Mouse (Mus musculus): ENCODE data around the gene Efnb3. TPM values are rescaled to one million over a fixed set of nuclear protein-coding genes. Genes with fewer than 3 reads are reported as not detected.

The Efnb3 gene
- polyA plus RNA-seq, 1 experiment, result 3.9 TPM

GRCm38 (mm10) chr11:69585718-69586325 is 25.8 kb upstream of the Efnb3 start:
- Histone ChIP-seq H3K27ac (ENCODE audit: insufficient read depth, low read length) (peak overlapping the region; percentile 14; the same call in 1 of the 2 replicates), H3K36me3 (ENCODE audit: control insufficient read depth, insufficient read depth, low read length, poor library complexity, severe bottlenecking) (peaks cover 45% of the 10 kb centered on the region)

GRCm38 (mm10) chr11:69584937-69585336 is 24.9 kb upstream of the Efnb3 start:
- peaks cover 37% of the 10 kb centered on the region for H3K36me3 ChIP-seq (ENCODE audit: control insufficient read depth, insufficient read depth, low read length, poor library complexity, severe bottlenecking)

More at GRCm38 (mm10) chr11:69585718-69586325, 25.8 kb upstream of the Efnb3 start:
- Histone ChIP-seq H3K9me3 (replicated peaks; ENCODE audit: control insufficient read depth, insufficient read depth, low read length, poor library complexity, severe bottlenecking) (no peaks in the 10 kb centered on the region), H3K9ac (ENCODE audit: low read depth, poor library complexity, severe bottlenecking) (no peak overlapping the region), H3K27me3 (ENCODE audit: control insufficient read depth, insufficient read depth, low read length, poor library complexity, severe bottlenecking) (no peaks in the 10 kb centered on the region), H3K4me3 (ENCODE audit: low read depth, low read length) (no peak overlapping the region), H3K4me1 (ENCODE audit: control insufficient read depth, insufficient read depth, low read length) (peaks cover 2% of the 10 kb centered on the region)
- TF ChIP-seq EP300 (IDR thresholded peaks at IDR 0.05; ENCODE audit: insufficient read depth, low read depth, low read length) (no peak), CTCF (IDR thresholded peaks at IDR 0.05; ENCODE audit: low read depth, low read length) (no peak), POLR2A (IDR thresholded peaks at IDR 0.05; ENCODE audit: insufficient read depth, low read length) (no peak)

GRCm38 (mm10) chr11:69584008-69584407 is 24.0 kb upstream of the Efnb3 start:
- H3K9ac ChIP-seq (ENCODE audit: low read depth, poor library complexity, severe bottlenecking), result peak overlapping the region; percentile 46

More at GRCm38 (mm10) chr11:69584937-69585336, 24.9 kb upstream of the Efnb3 start:
- H3K9ac ChIP-seq (ENCODE audit: low read depth, poor library complexity, severe bottlenecking), result peak overlapping the region; percentile 46; the same call in 1 of the 2 replicates
- no peak overlapping the region for H3K4me3 ChIP-seq (ENCODE audit: low read depth, low read length)
- 0 out of 2 replicates have a peak overlapping the region, but pooled peaks have one; percentile 15 for H3K27ac ChIP-seq (ENCODE audit: insufficient read depth, low read length)
- TF ChIP-seq POLR2A (IDR thresholded peaks at IDR 0.05; ENCODE audit: insufficient read depth, low read length), result no peak
- TF ChIP-seq CTCF (IDR thresholded peaks at IDR 0.05; ENCODE audit: low read depth, low read length), result no peak
- TF ChIP-seq EP300 (IDR thresholded peaks at IDR 0.05; ENCODE audit: insufficient read depth, low read depth, low read length), result no peak
- H3K9me3 ChIP-seq (replicated peaks; ENCODE audit: control insufficient read depth, insufficient read depth, low read length, poor library complexity, severe bottlenecking), result no peaks in the 10 kb centered on the region
- peaks cover 2% of the 10 kb centered on the region for H3K4me1 ChIP-seq (ENCODE audit: control insufficient read depth, insufficient read depth, low read length)
- no peaks in the 10 kb centered on the region for H3K27me3 ChIP-seq (ENCODE audit: control insufficient read depth, insufficient read depth, low read length, poor library complexity, severe bottlenecking)

GRCm38 (mm10) chr11:69582230-69582805 is 22.3 kb upstream of the Efnb3 start:
- Histone ChIP-seq H3K27ac (ENCODE audit: insufficient read depth, low read length) (peak overlapping the region; percentile 99), H3K36me3 (ENCODE audit: control insufficient read depth, insufficient read depth, low read length, poor library complexity, severe bottlenecking) (peaks cover 15% of the 10 kb centered on the region), H3K4me1 (ENCODE audit: control insufficient read depth, insufficient read depth, low read length) (peaks cover 2% of the 10 kb centered on the region), H3K27me3 (ENCODE audit: control insufficient read depth, insufficient read depth, low read length, poor library complexity, severe bottlenecking) (no peaks in the 10 kb centered on the region), H3K9me3 (replicated peaks; ENCODE audit: control insufficient read depth, insufficient read depth, low read length, poor library complexity, severe bottlenecking) (no peaks in the 10 kb centered on the region), H3K9ac (ENCODE audit: low read depth, poor library complexity, severe bottlenecking) (peak overlapping the region; percentile 45), H3K4me3 (ENCODE audit: low read depth, low read length) (peak overlapping the region; percentile 59)
- TF ChIP-seq CTCF (IDR thresholded peaks at IDR 0.05; ENCODE audit: low read depth, low read length) (no peak), EP300 (IDR thresholded peaks at IDR 0.05; ENCODE audit: insufficient read depth, low read depth, low read length) (0 out of 2 replicates have a peak, but pooled peaks have one; percentile 28), POLR2A (IDR thresholded peaks at IDR 0.05; ENCODE audit: insufficient read depth, low read length) (no peak)

More at GRCm38 (mm10) chr11:69584008-69584407, 24.0 kb upstream of the Efnb3 start:
- TF ChIP-seq CTCF (IDR thresholded peaks at IDR 0.05; ENCODE audit: low read depth, low read length), result no peak
- TF ChIP-seq POLR2A (IDR thresholded peaks at IDR 0.05; ENCODE audit: insufficient read depth, low read length), result no peak
- no peak for TF ChIP-seq EP300 (IDR thresholded peaks at IDR 0.05; ENCODE audit: insufficient read depth, low read depth, low read length)
- H3K36me3 ChIP-seq (ENCODE audit: control insufficient read depth, insufficient read depth, low read length, poor library complexity, severe bottlenecking), result peaks cover 27% of the 10 kb centered on the region
- peaks cover 2% of the 10 kb centered on the region for H3K4me1 ChIP-seq (ENCODE audit: control insufficient read depth, insufficient read depth, low read length)
- H3K27ac ChIP-seq (ENCODE audit: insufficient read depth, low read length), result peak overlapping the region; percentile 15
- no peaks in the 10 kb centered on the region for H3K9me3 ChIP-seq (replicated peaks; ENCODE audit: control insufficient read depth, insufficient read depth, low read length, poor library complexity, severe bottlenecking)
- no peaks in the 10 kb centered on the region for H3K27me3 ChIP-seq (ENCODE audit: control insufficient read depth, insufficient read depth, low read length, poor library complexity, severe bottlenecking)
- peak overlapping the region; percentile 13; the same call in 1 of the 2 replicates for H3K4me3 ChIP-seq (ENCODE audit: low read depth, low read length)

- Histone ChIP-seq H3K36me3 (ENCODE audit: control insufficient read depth, insufficient read depth, low read length, poor library complexity, severe bottlenecking) (peaks cover 15% of the 10 kb centered on the region), H3K27ac (ENCODE audit: insufficient read depth, low read length) (peak overlapping the region; percentile 100), H3K9me3 (replicated peaks; ENCODE audit: control insufficient read depth, insufficient read depth, low read length, poor library complexity, severe bottlenecking) (no peaks in the 10 kb centered on the region), H3K4me3 (ENCODE audit: low read depth, low read length) (peak overlapping the region; percentile 96), H3K9ac (ENCODE audit: low read depth, poor library complexity, severe bottlenecking) (peak overlapping the region; percentile 92), H3K4me1 (ENCODE audit: control insufficient read depth, insufficient read depth, low read length) (peaks cover 4% of the 10 kb centered on the region), H3K27me3 (ENCODE audit: control insufficient read depth, insufficient read depth, low read length, poor library complexity, severe bottlenecking) (no peaks in the 10 kb centered on the region)
- TF ChIP-seq CTCF (IDR thresholded peaks at IDR 0.05; ENCODE audit: low read depth, low read length), result no peak
- peak; percentile 94 for TF ChIP-seq EP300 (IDR thresholded peaks at IDR 0.05; ENCODE audit: insufficient read depth, low read depth, low read length)
Observed at GRCm38 (mm10) chr11:69581814-69582213, 21.8 kb upstream of the Efnb3 start.

Data from ES-Bruce4 (cell line).